Mouse (Mus musculus) lung, adult 2 months (tissue): ENCODE measurements at regions not wholly inside any gene's neighbourhood (a gene's known extent, or its start where the extent isn't known, plus 50 kb on each side); places are given as distances from the start of the nearest gene placed in this dataset.
"Not testable (repeated sequence)": the region's sequence is repeated elsewhere in the genome, so short reads cannot be mapped to it uniquely, and the experiment has no call there.

ENCODE experiments used
- CTCF ChIP-seq: fragments of 200-500 bp; IDR thresholded peaks from 2 replicates; pipeline ENCODE4 v1.5.1; 2011; ENCODE audit warnings: mild to moderate bottlenecking, low read length, control low read depth; ENCODE audit not compliant: insufficient read depth
- POLR2A ChIP-seq: fragments of 200-500 bp; IDR thresholded peaks from 2 replicates; pipeline ENCODE4 v1.6.1; 2011; ENCODE audit warnings: low read depth, mild to moderate bottlenecking, control low read depth, low read length, borderline replicate concordance; ENCODE audit errors: extremely low read depth

GRCm38 (mm10) chr3:31809131-31809530 lies 93.2 kb upstream of the Kcnmb2 start:
- not testable (repeated sequence) for TF ChIP-seq CTCF, POLR2A
